Mouse (Mus musculus) heart, postnatal 0 days (tissue): Measurements from ENCODE around the gene Lzts2.

Source experiments
- CTCF ChIP-seq: IDR thresholded peaks from 2 replicates; pipeline ENCODE4 v1.5.1; 2016; ENCODE audit warnings: antibody characterized with exemption, control low read depth, low read depth
- EP300 ChIP-seq: IDR thresholded peaks from 2 replicates; pipeline ENCODE4 v1.6.1; 2016; ENCODE audit warnings: antibody characterized with exemption, low read depth

DNA sequence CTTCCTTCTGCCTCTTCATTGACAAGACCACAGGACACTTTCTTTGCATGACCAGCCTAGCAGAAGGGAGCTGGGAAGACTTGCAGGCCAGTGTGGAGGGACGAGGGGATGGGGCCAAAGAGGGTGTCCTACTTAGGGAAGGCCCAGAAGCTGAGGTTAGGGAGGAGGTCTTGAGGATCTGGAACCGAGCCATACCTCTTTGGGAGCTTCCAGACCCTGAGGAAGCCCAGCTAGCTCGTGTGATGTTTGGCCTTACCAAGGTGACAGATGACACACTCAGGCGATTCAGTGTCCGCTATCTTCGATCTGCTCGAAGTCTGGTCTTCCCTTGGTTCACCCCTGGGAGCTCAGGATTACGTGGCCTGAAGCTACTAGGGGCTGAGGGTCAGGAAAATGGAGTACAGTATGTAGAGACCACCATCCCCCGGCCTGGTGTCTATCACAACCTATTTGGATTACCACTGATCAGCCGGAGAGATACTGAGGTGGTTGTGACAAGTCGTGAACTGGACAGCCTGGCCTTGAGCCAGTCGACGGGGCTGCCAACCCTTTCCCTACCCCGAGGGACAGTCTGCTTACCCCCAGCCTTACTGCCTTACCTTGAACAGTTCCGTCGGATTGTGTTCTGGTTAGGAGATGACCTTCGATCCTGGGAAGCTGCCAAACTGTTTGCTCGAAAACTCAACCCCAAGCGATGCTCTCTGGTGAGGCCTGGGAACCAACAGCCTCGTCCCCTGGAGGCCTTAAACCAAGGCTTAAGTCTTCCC, 6.6 kb upstream of the Lzts2 start:
- TF ChIP-seq CTCF = no peak
- TF ChIP-seq EP300 = no peak
